Mouse (Mus musculus): Measurements from ENCODE around the gene Gm20481. TPM values are rescaled to one million over a fixed set of nuclear protein-coding genes. Genes with fewer than 3 reads are reported as not detected.
A peak's percentile ranks its signal among the peaks of the same experiment; 100 is the strongest.
"Not testable (repeated sequence)": the region's sequence is repeated elsewhere in the genome, so short reads cannot be mapped to it uniquely, and the experiment has no call there.

Gene Gm20481
- polyA plus RNA-seq, 1 experiment from 2014 or later, result not detected

DNA sequence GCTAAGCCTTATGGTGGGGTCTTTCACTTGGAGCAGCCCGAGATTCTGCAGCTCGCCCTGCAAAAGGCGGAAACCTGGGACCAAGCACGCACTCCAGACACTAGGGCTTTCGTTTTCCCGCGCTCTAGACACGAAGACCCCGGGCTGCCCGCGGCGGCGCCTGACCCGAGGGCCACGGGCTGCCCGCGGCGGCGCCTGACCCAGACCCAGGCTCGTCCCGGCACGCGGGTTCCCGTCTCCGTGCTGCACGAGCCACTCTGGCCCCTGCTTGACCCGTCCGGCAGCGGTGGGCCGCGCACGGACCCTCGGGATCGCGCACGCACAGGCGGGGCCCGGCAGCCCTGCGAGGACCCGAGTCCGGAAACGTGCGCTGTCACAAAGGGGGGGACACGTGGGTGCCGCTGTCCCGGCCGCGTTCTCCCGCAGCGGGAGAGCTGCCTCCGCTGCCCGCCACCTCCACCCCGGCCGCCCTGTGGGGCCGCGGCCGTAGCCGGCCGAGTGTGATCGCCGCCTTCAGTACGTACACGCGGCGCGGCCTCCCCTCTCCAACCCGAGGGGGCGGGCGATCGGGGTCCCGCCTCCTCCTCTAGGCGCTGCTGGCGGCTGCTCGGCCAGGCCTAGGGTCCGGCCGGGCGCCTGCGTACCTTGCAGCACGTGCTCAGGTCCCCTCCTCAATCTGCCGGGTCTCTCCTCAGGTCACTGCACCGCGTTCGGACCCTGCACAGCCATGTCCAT lies 31.2 kb downstream of the Gm20481 start, which contains the start of gene Vars:
Gene Vars, plus strand, starts transcription at position 271 of the 735 bp plus-strand sequence.
- WGBS, result under 1% methylated on average over 82 of the region's 83 CpGs
- Histone ChIP-seq H3K4me1 (replicated peaks; ENCODE audit: control insufficient read depth, insufficient read depth, low read length) (peaks cover 29% of the 10 kb centered on the region), H3K4me3 (ENCODE audit: low read depth, low read length) (peak within 1 kb of the TSS; percentile 87), H3K27me3 (replicated peaks; ENCODE audit: control insufficient read depth, insufficient read depth, low read length) (no peaks in the 10 kb centered on the region), H3K36me3 (ENCODE audit: control insufficient read depth, insufficient read depth, low read length) (peaks cover 33% of the 10 kb centered on the region), H3K9ac (ENCODE audit: low read length) (peak within 1 kb of the TSS; percentile 92), H3K9me3 (ENCODE audit: control insufficient read depth, low read length) (no peaks in the 10 kb centered on the region), H3K27ac (ENCODE audit: low read depth) (peak within 1 kb of the TSS; percentile 92), H3K4me2 (ENCODE audit: low read length) (peak within 1 kb of the TSS; percentile 90)
- peak; percentile 93 for ATAC-seq (replicated peaks; ENCODE audit: low FRiP score, low TSS enrichment, low read depth)
- DNase-seq (ENCODE audit: low spot score), result peak; percentile 98

DNA sequence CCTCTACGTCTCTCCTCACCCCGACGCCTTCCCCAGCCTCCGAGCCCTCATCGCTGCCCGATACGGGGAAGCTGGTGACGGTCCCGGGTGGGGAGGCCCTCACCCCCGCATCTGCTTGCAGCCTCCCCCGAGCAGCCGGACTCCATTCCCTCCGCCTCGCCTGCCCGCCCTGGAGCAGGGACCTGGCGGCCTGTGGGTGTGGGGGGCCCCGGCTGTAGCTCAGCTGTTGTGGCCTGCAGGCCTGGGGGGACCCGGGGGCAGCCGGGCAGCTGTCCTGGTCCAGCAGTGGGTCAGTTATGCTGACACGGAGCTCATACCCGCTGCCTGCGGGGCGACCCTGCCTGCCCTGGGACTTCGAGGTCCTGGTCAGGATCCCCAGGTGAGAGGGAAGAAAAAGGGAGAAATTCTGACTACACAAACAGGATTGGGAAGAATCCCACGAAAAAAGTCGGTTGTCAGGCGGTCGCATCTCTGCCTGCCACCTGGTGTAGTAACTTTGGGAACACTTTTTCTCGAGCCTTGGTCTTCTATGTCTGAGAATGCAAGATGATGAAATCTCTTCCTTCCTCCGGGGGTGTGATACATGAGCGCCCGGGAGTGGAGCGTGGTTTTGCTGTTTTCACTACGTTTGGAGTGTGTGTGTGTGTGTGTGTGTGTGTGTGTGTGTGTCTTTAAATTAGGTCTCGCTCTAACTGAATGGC lies 31.9 kb downstream of the Gm20481 start:
- H3K4me2 ChIP-seq (ENCODE audit: low read length), result peak overlapping the region; percentile 90
- peaks cover 29% of the 10 kb centered on the region for H3K4me1 ChIP-seq (replicated peaks; ENCODE audit: control insufficient read depth, insufficient read depth, low read length)
- WGBS, result 0% methylated on average over 35 of the region's 35 CpGs
- no peaks in the 10 kb centered on the region for H3K27me3 ChIP-seq (replicated peaks; ENCODE audit: control insufficient read depth, insufficient read depth, low read length)
- H3K4me3 ChIP-seq (ENCODE audit: low read depth, low read length), result peak overlapping the region; percentile 87
- peaks cover 39% of the 10 kb centered on the region for H3K36me3 ChIP-seq (ENCODE audit: control insufficient read depth, insufficient read depth, low read length)
- H3K9me3 ChIP-seq (ENCODE audit: control insufficient read depth, low read length), result no peaks in the 10 kb centered on the region
- H3K9ac ChIP-seq (ENCODE audit: low read length), result peak overlapping the region; percentile 92
- DNase-seq (ENCODE audit: low spot score), result no peak
- H3K27ac ChIP-seq (ENCODE audit: low read depth), result peak overlapping the region; percentile 92
- no peak; the same call in 1 of the 2 replicates for ATAC-seq (replicated peaks; ENCODE audit: low FRiP score, low TSS enrichment, low read depth)

DNA sequence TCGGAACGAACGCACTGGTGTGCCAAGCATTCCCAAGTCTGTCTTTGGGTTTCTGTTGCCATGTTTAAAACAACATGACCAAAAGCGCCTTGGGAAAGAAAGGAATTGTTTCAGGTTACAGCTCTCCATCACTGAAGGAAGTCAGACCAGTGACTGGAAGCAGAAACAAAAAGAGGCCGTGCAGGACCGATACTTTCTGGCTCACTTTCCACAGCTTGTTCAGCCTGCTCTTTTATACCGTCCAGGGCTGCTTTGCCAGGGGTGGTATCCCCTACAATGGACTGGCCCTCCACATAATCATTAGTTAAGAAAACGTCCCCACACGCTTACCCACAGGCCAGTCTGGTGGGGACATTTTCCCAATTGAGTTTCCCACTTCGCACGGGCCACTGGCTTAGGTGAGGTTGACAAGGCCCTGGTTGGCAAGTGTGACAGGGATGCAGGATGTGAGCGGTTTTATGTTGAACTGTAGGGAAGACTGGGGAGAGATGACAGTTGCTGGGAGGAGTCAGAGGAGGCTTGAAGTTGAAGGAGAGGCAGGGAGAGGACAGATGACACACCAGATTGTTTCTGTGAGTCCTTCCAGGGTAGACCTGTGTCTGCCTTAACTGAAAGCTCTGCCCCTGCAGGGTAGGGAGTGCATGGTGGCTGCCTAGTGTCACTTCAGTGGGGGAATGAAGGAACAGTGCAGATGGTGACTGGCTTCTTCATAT lies 32.6 kb downstream of the Gm20481 start:
- 7% methylated on average over 12 of the region's 12 CpGs for WGBS
- H3K9me3 ChIP-seq (ENCODE audit: control insufficient read depth, low read length), result no peaks in the 10 kb centered on the region
- H3K4me1 ChIP-seq (replicated peaks; ENCODE audit: control insufficient read depth, insufficient read depth, low read length), result peaks cover 25% of the 10 kb centered on the region
- H3K9ac ChIP-seq (ENCODE audit: low read length), result peak overlapping the region; percentile 92
- H3K4me3 ChIP-seq (ENCODE audit: low read depth, low read length), result peak overlapping the region; percentile 87
- no peaks in the 10 kb centered on the region for H3K27me3 ChIP-seq (replicated peaks; ENCODE audit: control insufficient read depth, insufficient read depth, low read length)
- DNase-seq (ENCODE audit: low spot score) (no peak), ATAC-seq (replicated peaks; ENCODE audit: low FRiP score, low TSS enrichment, low read depth) (no peak)
- H3K4me2 ChIP-seq (ENCODE audit: low read length), result peak overlapping the region; percentile 90
- H3K36me3 ChIP-seq (ENCODE audit: control insufficient read depth, insufficient read depth, low read length), result peaks cover 45% of the 10 kb centered on the region
- H3K27ac ChIP-seq (ENCODE audit: low read depth), result peak overlapping the region; percentile 92; the same call in 1 of the 2 replicates

DNA sequence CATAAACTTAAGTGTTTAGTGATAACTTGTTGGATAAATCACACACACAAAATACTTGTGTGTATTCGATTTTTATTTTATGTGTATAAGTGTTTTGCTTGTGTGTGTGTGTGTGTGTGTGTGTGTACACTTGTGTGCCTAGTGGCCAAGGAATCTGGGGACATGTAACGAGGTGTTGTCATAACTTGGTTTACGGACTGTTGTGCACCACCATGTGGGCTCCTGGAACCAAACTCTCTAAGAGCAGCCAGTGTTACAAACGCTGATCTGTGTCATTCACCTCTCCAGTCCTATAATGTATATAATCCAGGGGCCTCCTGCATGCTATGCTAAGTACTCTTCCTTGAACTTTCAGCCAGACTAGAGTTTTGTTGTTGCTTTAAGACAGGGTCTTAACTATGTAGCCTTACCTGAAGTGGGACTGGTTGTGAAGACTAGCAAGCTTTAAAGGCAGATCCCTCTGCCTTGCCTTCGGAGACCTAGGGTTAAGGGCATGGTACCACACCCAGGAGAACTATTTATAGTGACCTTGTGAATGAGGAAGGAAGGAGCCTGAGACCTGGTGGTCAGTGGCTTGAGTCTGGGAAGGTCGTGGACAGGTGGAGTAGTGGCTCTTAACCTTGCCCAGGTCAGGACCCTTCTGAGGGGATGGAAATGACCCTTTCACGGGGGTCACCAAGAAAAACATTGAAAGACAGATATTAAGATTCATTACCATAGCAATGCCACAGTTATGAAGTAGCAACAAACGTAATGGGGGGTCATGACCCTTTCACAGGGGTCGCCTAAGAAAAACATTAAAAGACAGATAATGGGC lies 33.5 kb downstream of the Gm20481 start:
- DNase-seq (ENCODE audit: low spot score) (no peak), ATAC-seq (replicated peaks; ENCODE audit: low FRiP score, low TSS enrichment, low read depth) (no peak)
- Histone ChIP-seq H3K36me3 (ENCODE audit: control insufficient read depth, insufficient read depth, low read length) (peaks cover 47% of the 10 kb centered on the region), H3K27ac (ENCODE audit: low read depth) (no peak overlapping the region; the same call in 1 of the 2 replicates), H3K4me3 (ENCODE audit: low read depth, low read length) (peak overlapping the region; percentile 87; the same call in 1 of the 2 replicates), H3K4me1 (replicated peaks; ENCODE audit: control insufficient read depth, insufficient read depth, low read length) (peaks cover 25% of the 10 kb centered on the region), H3K27me3 (replicated peaks; ENCODE audit: control insufficient read depth, insufficient read depth, low read length) (no peaks in the 10 kb centered on the region), H3K9ac (ENCODE audit: low read length) (peak overlapping the region; percentile 92; the same call in 1 of the 2 replicates), H3K4me2 (ENCODE audit: low read length) (peak overlapping the region; percentile 90), H3K9me3 (ENCODE audit: control insufficient read depth, low read length) (no peaks in the 10 kb centered on the region)
- WGBS, result 55% methylated on average over 9 of the region's 9 CpGs

DNA sequence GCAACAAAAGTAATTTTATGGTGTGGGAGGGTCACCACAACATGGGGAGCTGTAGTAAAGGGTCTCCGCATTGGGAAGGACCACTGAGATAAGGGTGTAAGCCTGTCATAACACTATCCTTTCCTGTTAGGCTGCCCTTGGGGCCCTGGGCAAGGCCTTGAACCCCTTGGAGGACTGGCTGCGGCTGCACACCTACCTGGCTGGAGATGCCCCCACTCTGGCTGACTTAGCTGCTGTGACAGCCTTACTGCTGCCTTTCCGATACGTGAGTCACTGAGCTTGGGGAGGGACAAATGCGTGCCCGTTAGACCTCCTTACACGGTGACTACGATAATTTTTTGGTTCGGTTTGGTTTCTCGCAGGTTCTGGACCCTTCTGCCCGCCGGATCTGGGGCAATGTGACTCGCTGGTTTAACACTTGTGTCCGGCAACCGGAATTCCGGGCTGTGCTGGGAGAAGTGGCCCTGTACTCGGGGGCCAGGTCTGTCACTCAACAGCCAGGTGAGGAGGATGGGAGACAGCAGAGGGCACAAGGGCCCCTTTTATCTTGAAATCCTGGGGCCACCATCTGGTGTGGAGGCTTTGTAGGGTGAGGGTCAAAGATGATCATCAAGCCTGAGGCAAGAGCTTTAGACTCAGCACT lies 34.5 kb downstream of the Gm20481 start:
- peaks cover 23% of the 10 kb centered on the region for H3K4me1 ChIP-seq (replicated peaks; ENCODE audit: control insufficient read depth, insufficient read depth, low read length)
- H3K4me2 ChIP-seq (ENCODE audit: low read length), result no peak overlapping the region
- WGBS, result 96% methylated on average over 17 of the region's 17 CpGs
- H3K9me3 ChIP-seq (ENCODE audit: control insufficient read depth, low read length), result no peaks in the 10 kb centered on the region
- H3K4me3 ChIP-seq (ENCODE audit: low read depth, low read length), result no peak overlapping the region
- no peak overlapping the region for H3K27ac ChIP-seq (ENCODE audit: low read depth)
- DNase-seq (ENCODE audit: low spot score) (no peak), ATAC-seq (replicated peaks; ENCODE audit: low FRiP score, low TSS enrichment, low read depth) (no peak)
- H3K9ac ChIP-seq (ENCODE audit: low read length), result no peak overlapping the region
- H3K27me3 ChIP-seq (replicated peaks; ENCODE audit: control insufficient read depth, insufficient read depth, low read length), result no peaks in the 10 kb centered on the region
- peaks cover 51% of the 10 kb centered on the region for H3K36me3 ChIP-seq (ENCODE audit: control insufficient read depth, insufficient read depth, low read length)

DNA sequence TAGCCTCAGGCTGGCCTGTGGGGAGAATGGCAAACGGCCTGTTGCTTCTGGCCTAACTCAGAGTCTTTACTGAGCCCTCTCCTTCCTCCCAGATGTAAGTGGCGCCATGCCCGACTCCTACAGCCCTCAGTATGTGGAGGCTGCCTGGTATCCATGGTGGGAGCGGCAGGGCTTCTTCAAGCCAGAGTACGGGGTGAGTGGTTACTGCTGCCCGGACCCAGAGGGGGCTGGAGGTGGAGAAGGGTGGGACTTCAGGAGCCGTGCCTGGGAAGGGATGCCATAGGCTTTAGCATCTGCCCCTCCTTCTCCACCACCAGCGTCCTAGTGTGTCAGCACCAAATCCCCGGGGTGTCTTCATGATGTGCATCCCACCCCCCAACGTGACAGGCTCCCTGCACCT lies 35.4 kb downstream of the Gm20481 start:
- Histone ChIP-seq H3K4me1 (replicated peaks; ENCODE audit: control insufficient read depth, insufficient read depth, low read length) (peaks cover 15% of the 10 kb centered on the region), H3K9me3 (ENCODE audit: control insufficient read depth, low read length) (no peaks in the 10 kb centered on the region), H3K36me3 (ENCODE audit: control insufficient read depth, insufficient read depth, low read length) (peaks cover 60% of the 10 kb centered on the region), H3K4me2 (ENCODE audit: low read length) (no peak overlapping the region), H3K4me3 (ENCODE audit: low read depth, low read length) (no peak overlapping the region), H3K9ac (ENCODE audit: low read length) (no peak overlapping the region), H3K27ac (ENCODE audit: low read depth) (no peak overlapping the region), H3K27me3 (replicated peaks; ENCODE audit: control insufficient read depth, insufficient read depth, low read length) (no peaks in the 10 kb centered on the region)
- WGBS, result 96% methylated on average over 9 of the region's 10 CpGs
- ATAC-seq (replicated peaks; ENCODE audit: low FRiP score, low TSS enrichment, low read depth) (no peak), DNase-seq (ENCODE audit: low spot score) (no peak)

DNA sequence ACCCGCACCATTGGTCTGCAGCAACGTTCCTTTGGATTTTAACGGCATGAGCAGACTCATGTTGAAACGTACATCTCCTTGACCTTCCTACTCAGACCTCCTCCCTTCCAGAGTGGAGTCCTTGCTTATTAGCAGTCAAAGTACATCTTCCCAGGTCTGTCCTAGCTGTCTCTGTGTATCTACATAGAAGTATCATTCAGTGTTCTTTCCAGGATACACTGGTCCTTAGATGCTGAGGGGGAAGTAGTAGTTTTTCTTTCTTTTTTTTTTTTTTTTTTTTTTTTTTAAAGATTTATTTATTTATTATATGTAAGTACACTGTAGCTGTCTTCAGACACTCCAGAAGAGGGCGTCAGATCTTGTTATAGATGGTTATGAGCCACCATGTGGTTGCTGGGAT lies 36.2 kb downstream of the Gm20481 start:
- 93% methylated on average over 4 of the region's 5 CpGs for WGBS
- not testable (repeated sequence) for ATAC-seq (replicated peaks; ENCODE audit: low FRiP score, low TSS enrichment, low read depth); H3K9me3 ChIP-seq (ENCODE audit: control insufficient read depth, low read length); H3K27me3 ChIP-seq (replicated peaks; ENCODE audit: control insufficient read depth, insufficient read depth, low read length); H3K9ac ChIP-seq (ENCODE audit: low read length); H3K4me3 ChIP-seq (ENCODE audit: low read depth, low read length); DNase-seq (ENCODE audit: low spot score); H3K4me2 ChIP-seq (ENCODE audit: low read length); H3K27ac ChIP-seq (ENCODE audit: low read depth)
- Histone ChIP-seq H3K4me1 (replicated peaks; ENCODE audit: control insufficient read depth, insufficient read depth, low read length) (peaks cover 15% of the 10 kb centered on the region), H3K36me3 (ENCODE audit: control insufficient read depth, insufficient read depth, low read length) (peaks cover 68% of the 10 kb centered on the region)

Measured in intestine, embryonic 14.5 days (tissue).